Mouse (Mus musculus) spleen, adult 2 months (tissue): ENCODE measurements at regions not wholly inside any gene's neighbourhood (a gene's known extent, or its start where the extent isn't known, plus 50 kb on each side); places are given as distances from the start of the nearest gene placed in this dataset.

Experiments
- CTCF ChIP-seq: fragments of 200-500 bp; IDR thresholded peaks from 2 replicates; pipeline ENCODE4 v1.5.1; 2011; ENCODE audit warnings: mild to moderate bottlenecking, inconsistent platforms; ENCODE audit not compliant: insufficient read depth, insufficient read length, insufficient replicate concordance; ENCODE audit errors: extremely low read depth
- POLR2A ChIP-seq: fragments of 200-500 bp; IDR thresholded peaks from 2 replicates; pipeline ENCODE4 v1.6.1; 2011; ENCODE audit warnings: low read depth, low read length, inconsistent platforms

GRCm38 (mm10) chr16:93215630-93216029 is 388.2 kb downstream of the Setd4 start:
- TF ChIP-seq POLR2A (no peak), CTCF (no peak)
